Mouse (Mus musculus): ENCODE measurements around the gene Faxc. TPM values are rescaled to one million over a fixed set of nuclear protein-coding genes. Genes with fewer than 3 reads are reported as not detected.

Gene Faxc
- polyA plus RNA-seq (2017; shearing (Covaris generic)): under 1 TPM in 1 of 2 experiments, not detected in 1; 0.45 TPM

GRCm38 (mm10) chr4:21930971-21931771, at the start of gene Faxc:
Gene Faxc (plus strand): TSS chr4:21931329.

Other genes starting within 250 kb of the Faxc start
- under 1 TPM in 1 of 2 experiments, not detected in 1; 0.45 TPM for gene Prdm13, start 245.4 kb upstream of the Faxc start, polyA plus RNA-seq (2017; shearing (Covaris generic))
- 10 to 100 TPM; 27.4 to 36.3 TPM for gene Ccnc, start 203.6 kb upstream of the Faxc start, polyA plus RNA-seq (2017; shearing (Covaris generic))
- 10 to 100 TPM; 20.0 to 22.4 TPM for gene Usp45, start 164.2 kb upstream of the Faxc start, polyA plus RNA-seq (2017; shearing (Covaris generic))
- 10 to 100 TPM; 16.4 to 35.4 TPM for gene Tstd3, start 164.1 kb upstream of the Faxc start, polyA plus RNA-seq (2017; shearing (Covaris generic))
- 100 to 1,000 TPM; 150 to 166 TPM for gene Pnisr, start 83.7 kb upstream of the Faxc start, polyA plus RNA-seq (2017; shearing (Covaris generic))
- 10 to 100 TPM; 10.8 to 11.0 TPM for gene Coq3, start 51.7 kb upstream of the Faxc start, polyA plus RNA-seq (2017; shearing (Covaris generic))